Mouse (Mus musculus): ENCODE results near the gene Ftcd. TPM values are rescaled to one million over a fixed set of nuclear protein-coding genes. Genes with fewer than 3 reads are reported as not detected.
A peak's percentile ranks its signal among the peaks of the same experiment; 100 is the strongest.

The Ftcd gene
- polyA plus RNA-seq, 1 experiment = 0.03 TPM

DNA sequence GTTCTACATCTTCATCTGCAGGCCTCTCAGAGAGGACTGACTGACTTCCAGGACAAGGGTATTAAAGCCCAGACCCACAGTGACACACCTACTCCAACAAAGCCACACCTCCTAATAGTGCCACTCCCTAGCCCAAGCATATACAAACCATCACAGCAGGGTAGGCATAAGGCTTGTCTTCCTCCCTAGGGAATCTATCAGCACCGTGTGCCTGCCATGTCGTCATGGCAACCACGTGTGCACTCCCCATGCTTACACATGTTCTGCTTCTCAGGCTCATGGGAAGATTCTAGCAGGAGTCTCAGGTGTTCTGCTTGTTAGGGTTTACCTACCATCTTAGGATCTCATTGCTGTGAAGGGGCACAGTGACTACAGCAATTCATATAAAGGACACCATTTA lies 23.9 kb upstream of the Ftcd start:
- DNase-seq (ENCODE audit: low read depth) = peak; percentile 2
- TF ChIP-seq POLR2A (IDR thresholded peaks at IDR 0.05; ENCODE audit: borderline replicate concordance, extremely low read depth, insufficient read depth, insufficient read length, poor library complexity, severe bottlenecking) (no peak), CTCF (IDR thresholded peaks at IDR 0.05; ENCODE audit: borderline replicate concordance, extremely low read depth, insufficient read depth, insufficient read length) (no peak)

- no peak for TF ChIP-seq POLR2A (IDR thresholded peaks at IDR 0.05; ENCODE audit: borderline replicate concordance, extremely low read depth, insufficient read depth, insufficient read length, poor library complexity, severe bottlenecking)
- TF ChIP-seq CTCF (IDR thresholded peaks at IDR 0.05; ENCODE audit: borderline replicate concordance, extremely low read depth, insufficient read depth, insufficient read length) = no peak
- no peak for DNase-seq (ENCODE audit: low read depth)
Observed at GRCm38 (mm10) chr10:76554061-76554460, 21.4 kb upstream of the Ftcd start.

DNA sequence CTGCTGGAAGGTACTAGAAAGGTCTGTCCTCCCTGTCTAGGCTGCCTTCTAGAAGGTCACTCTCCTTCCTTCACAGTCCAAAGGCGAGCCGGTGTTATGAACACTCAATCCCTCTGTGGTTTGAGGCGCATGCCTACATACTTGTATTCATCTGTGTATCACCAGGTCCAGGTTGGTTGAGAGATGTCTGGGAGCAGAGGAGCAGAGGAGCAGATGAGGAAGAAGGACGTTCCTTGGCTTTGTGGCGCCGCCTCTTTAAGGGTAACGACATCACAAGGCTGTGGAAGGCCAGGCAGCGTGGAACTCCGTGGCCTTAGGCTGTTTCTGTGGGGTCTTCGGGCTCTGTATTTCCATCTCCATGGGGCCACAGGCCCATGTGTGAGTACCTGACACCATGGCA lies 13.5 kb upstream of the Ftcd start, which contains the start of gene Spatc1l:
Gene Spatc1l, plus strand, starts transcription at position 301 of the 400 bp plus-strand sequence.
- DNase-seq (ENCODE audit: low read depth) = no peak
- TF ChIP-seq CTCF (IDR thresholded peaks at IDR 0.05; ENCODE audit: borderline replicate concordance, extremely low read depth, insufficient read depth, insufficient read length) (no peak), POLR2A (IDR thresholded peaks at IDR 0.05; ENCODE audit: borderline replicate concordance, extremely low read depth, insufficient read depth, insufficient read length, poor library complexity, severe bottlenecking) (no peak)

- no peak for DNase-seq (ENCODE audit: low read depth)
- no peak for TF ChIP-seq POLR2A (IDR thresholded peaks at IDR 0.05; ENCODE audit: borderline replicate concordance, extremely low read depth, insufficient read depth, insufficient read length, poor library complexity, severe bottlenecking)
Observed at GRCm38 (mm10) chr10:76569996-76570685, 5.3 kb upstream of the Ftcd start.

GRCm38 (mm10) chr10:76571070-76571469 lies 4.4 kb upstream of the Ftcd start:
- no peak for TF ChIP-seq POLR2A (IDR thresholded peaks at IDR 0.05; ENCODE audit: borderline replicate concordance, extremely low read depth, insufficient read depth, insufficient read length, poor library complexity, severe bottlenecking)
- no peak for DNase-seq (ENCODE audit: low read depth)

DNA sequence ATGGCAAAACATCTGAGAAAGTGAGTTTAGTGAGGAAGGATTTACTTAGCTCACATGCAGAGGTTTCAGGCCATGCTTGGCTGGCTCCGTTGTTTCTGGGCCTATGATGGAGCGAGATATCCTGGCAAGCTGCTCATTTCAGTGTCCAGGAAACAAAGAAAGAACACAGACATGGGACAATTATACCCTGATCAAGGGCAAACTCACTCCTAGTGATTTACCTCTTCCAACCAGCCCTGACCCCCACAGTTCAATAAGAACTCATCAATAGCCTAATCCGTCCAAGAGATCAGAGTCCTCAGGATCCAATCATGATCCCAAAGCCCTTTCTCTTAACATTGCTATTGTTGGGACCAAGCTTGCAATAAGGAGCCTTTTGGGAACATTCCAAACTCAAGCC lies 3.3 kb upstream of the Ftcd start:
- TF ChIP-seq CTCF (IDR thresholded peaks at IDR 0.05; ENCODE audit: borderline replicate concordance, extremely low read depth, insufficient read depth, insufficient read length) (no peak), POLR2A (IDR thresholded peaks at IDR 0.05; ENCODE audit: borderline replicate concordance, extremely low read depth, insufficient read depth, insufficient read length, poor library complexity, severe bottlenecking) (no peak)
- DNase-seq (ENCODE audit: low read depth) = peak; percentile 25

- TF ChIP-seq CTCF (IDR thresholded peaks at IDR 0.05; ENCODE audit: borderline replicate concordance, extremely low read depth, insufficient read depth, insufficient read length) = no peak
- no peak for TF ChIP-seq POLR2A (IDR thresholded peaks at IDR 0.05; ENCODE audit: borderline replicate concordance, extremely low read depth, insufficient read depth, insufficient read length, poor library complexity, severe bottlenecking)
- no peak for DNase-seq (ENCODE audit: low read depth)
Observed at GRCm38 (mm10) chr10:76576920-76577319, 1.5 kb downstream of the Ftcd start.

DNA sequence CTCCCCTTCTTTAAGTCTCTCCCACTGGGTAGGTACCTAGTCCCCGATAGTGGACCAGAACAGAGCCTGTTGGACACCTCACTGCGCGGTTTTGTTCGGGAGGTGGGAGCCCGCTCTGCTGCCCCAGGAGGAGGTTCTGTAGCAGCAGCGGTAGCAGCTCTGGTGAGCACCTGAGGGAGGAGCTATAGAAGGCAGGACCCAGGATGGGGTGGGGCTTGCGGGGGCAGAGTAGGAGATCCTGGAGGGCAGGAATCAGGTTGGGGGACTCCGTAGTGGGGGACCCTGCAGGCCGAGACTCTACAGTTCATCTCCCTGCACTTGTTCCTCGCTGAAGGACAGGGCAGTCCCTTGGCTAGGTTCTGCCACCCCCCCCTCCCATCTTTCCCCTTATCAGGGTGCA lies 8.7 kb downstream of the Ftcd start:
- no peak for TF ChIP-seq POLR2A (IDR thresholded peaks at IDR 0.05; ENCODE audit: borderline replicate concordance, extremely low read depth, insufficient read depth, insufficient read length, poor library complexity, severe bottlenecking)
- no peak for TF ChIP-seq CTCF (IDR thresholded peaks at IDR 0.05; ENCODE audit: borderline replicate concordance, extremely low read depth, insufficient read depth, insufficient read length)
- DNase-seq (ENCODE audit: low read depth) = no peak

DNA sequence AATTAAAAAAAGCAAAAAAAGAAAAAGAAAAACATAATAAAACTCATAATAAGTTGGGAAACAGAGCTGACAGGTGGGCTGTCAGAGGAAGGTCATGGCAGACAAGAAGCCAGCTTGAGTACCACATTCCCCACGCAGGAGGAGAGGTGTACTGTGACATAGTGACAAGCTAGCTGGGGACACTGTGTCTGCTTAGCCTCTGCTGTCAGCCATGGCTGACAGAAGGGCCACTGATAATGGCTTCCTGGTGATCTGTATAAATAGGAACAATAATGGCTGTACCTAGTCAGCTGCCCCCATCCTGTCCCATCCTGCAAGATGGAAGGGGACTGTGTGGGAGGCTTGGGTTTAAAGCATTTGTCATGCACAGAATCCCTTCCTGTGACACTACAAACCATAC lies 10.7 kb downstream of the Ftcd start:
- no peak for TF ChIP-seq POLR2A (IDR thresholded peaks at IDR 0.05; ENCODE audit: borderline replicate concordance, extremely low read depth, insufficient read depth, insufficient read length, poor library complexity, severe bottlenecking)
- no peak for TF ChIP-seq CTCF (IDR thresholded peaks at IDR 0.05; ENCODE audit: borderline replicate concordance, extremely low read depth, insufficient read depth, insufficient read length)
- no peak for DNase-seq (ENCODE audit: low read depth)

DNA sequence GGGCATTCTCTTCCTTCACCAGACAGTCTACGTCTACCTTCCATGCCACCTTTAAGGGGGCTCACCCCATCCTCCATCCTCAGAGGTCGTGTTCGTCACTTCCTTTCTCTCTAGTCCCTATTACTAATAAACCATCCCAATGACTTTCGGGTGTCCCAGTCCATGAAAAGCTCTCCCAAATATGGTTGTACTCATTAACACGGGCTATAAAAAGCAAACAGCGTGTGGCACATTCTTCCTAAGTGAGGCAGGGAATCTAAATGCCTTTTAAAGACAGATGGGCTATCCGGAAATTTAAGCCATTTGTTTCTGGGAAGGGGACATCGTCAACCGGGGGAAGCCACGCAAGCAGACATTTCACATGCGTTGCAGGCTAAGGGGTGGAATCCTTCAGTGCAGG lies 14.7 kb downstream of the Ftcd start:
- TF ChIP-seq CTCF (IDR thresholded peaks at IDR 0.05; ENCODE audit: borderline replicate concordance, extremely low read depth, insufficient read depth, insufficient read length) = no peak
- TF ChIP-seq POLR2A (IDR thresholded peaks at IDR 0.05; ENCODE audit: borderline replicate concordance, extremely low read depth, insufficient read depth, insufficient read length, poor library complexity, severe bottlenecking) = no peak
- no peak for DNase-seq (ENCODE audit: low read depth)

- no peak for DNase-seq (ENCODE audit: low read depth)
- TF ChIP-seq POLR2A (IDR thresholded peaks at IDR 0.05; ENCODE audit: borderline replicate concordance, extremely low read depth, insufficient read depth, insufficient read length, poor library complexity, severe bottlenecking) (no peak), CTCF (IDR thresholded peaks at IDR 0.05; ENCODE audit: borderline replicate concordance, extremely low read depth, insufficient read depth, insufficient read length) (no peak)
Observed at GRCm38 (mm10) chr10:76596338-76596737, 20.9 kb downstream of the Ftcd start.

DNA sequence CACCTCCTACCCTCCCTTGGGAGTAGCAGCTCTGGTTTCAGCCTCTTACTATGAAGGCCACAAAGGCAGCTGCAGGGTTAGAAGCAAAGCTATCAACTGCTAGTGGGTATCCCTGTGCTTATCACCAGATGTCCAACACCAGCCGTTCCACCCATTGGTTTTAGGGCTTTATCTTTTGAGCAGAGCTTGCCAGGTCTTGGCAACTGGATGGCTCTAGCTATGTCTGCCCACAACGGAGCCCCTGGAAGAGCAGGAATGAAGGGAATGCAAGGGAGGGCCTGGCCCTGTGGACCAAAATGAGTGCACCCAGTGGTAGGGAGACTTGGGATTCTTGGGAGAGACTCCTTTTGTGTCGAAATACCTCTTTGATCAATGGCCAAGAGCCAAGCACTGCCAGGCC lies 27.2 kb downstream of the Ftcd start:
- no peak for DNase-seq (ENCODE audit: low read depth)
- TF ChIP-seq CTCF (IDR thresholded peaks at IDR 0.05; ENCODE audit: borderline replicate concordance, extremely low read depth, insufficient read depth, insufficient read length) = no peak
- no peak for TF ChIP-seq POLR2A (IDR thresholded peaks at IDR 0.05; ENCODE audit: borderline replicate concordance, extremely low read depth, insufficient read depth, insufficient read length, poor library complexity, severe bottlenecking)

Data from brain, embryonic 14.5 days (tissue).